Mouse (Mus musculus): Measurements from ENCODE around the gene S1pr1. TPM values are rescaled to one million over a fixed set of nuclear protein-coding genes. Genes with fewer than 3 reads are reported as not detected.

S1pr1 gene
- polyA plus RNA-seq, 1 experiment from 2014 or later = 88.9 TPM

DNA sequence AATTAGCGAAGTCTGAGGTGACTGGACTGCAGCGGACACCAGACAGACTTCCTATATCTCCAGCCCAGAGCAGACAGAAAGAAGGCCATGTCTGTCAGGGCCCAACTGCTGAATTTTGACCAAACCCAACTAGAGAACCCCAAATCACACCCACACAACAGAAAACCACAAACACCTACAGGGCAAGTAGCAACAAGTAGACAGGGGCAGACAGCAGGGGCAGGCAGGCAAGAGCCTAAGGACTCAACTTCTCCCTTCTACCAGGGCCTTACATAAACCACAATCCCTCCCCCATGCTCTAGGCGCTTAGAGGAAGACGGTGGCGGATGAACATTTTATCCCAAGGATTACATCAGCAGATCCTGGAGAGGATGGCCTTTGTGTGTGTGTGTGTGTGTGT, 22.5 kb downstream of the S1pr1 start:
- WGBS = 78% methylated on average over 5 of the region's 5 CpGs
- no peaks in the 10 kb centered on the region for H3K9me3 ChIP-seq (replicated peaks; ENCODE audit: control insufficient read depth, low read length)
- peak overlapping the region; percentile 32 for H3K27ac ChIP-seq (ENCODE audit: low read length)
- 0 out of 2 replicates have a peak, but pooled peaks cover 2% of the 10 kb centered on the region for H3K4me1 ChIP-seq (ENCODE audit: control insufficient read depth, insufficient read depth, low read length)
- H3K36me3 ChIP-seq (ENCODE audit: control insufficient read depth, insufficient read depth) = no peaks in the 10 kb centered on the region
- H3K27me3 ChIP-seq (ENCODE audit: control insufficient read depth, insufficient read depth, low read length) = no peaks in the 10 kb centered on the region
- H3K9ac ChIP-seq (ENCODE audit: low read length) = no peak overlapping the region
- H3K4me2 ChIP-seq (ENCODE audit: low read depth, low read length) = no peak overlapping the region
- H3K4me3 ChIP-seq (ENCODE audit: low read length) = no peak overlapping the region
- no peak for ATAC-seq (replicated peaks; ENCODE audit: extremely low read depth, insufficient read depth, low FRiP score)

DNA sequence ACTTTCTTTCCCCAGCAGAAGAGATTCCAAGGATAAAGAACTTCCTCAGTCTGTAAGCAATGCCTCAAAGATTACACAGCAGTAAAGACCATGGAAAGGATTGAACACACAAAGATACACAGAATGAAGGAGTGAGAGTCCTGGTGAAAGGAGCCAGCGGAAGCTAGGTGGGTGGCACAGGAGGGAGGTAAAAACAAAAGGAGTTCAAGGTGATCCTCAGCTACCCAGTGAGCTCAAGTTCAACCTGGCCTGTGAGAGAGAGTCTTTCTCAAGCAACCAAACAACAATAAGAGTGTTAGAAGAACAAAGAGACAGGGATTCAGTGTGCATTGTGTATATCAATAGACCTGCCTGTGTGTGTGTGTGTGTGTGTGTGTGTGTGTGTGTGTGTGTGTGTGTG, 25.0 kb downstream of the S1pr1 start:
- WGBS = 100% methylated on average over 1 of the region's 1 CpGs
- Histone ChIP-seq H3K4me1 (ENCODE audit: control insufficient read depth, insufficient read depth, low read length) (0 out of 2 replicates have a peak, but pooled peaks cover 2% of the 10 kb centered on the region), H3K27me3 (ENCODE audit: control insufficient read depth, insufficient read depth, low read length) (no peaks in the 10 kb centered on the region), H3K4me3 (ENCODE audit: low read length) (no peak overlapping the region), H3K36me3 (ENCODE audit: control insufficient read depth, insufficient read depth) (no peaks in the 10 kb centered on the region), H3K9me3 (replicated peaks; ENCODE audit: control insufficient read depth, low read length) (no peaks in the 10 kb centered on the region), H3K27ac (ENCODE audit: low read length) (peak overlapping the region; percentile 30), H3K9ac (ENCODE audit: low read length) (no peak overlapping the region), H3K4me2 (ENCODE audit: low read depth, low read length) (no peak overlapping the region)
- no peak for ATAC-seq (replicated peaks; ENCODE audit: extremely low read depth, insufficient read depth, low FRiP score)

DNA sequence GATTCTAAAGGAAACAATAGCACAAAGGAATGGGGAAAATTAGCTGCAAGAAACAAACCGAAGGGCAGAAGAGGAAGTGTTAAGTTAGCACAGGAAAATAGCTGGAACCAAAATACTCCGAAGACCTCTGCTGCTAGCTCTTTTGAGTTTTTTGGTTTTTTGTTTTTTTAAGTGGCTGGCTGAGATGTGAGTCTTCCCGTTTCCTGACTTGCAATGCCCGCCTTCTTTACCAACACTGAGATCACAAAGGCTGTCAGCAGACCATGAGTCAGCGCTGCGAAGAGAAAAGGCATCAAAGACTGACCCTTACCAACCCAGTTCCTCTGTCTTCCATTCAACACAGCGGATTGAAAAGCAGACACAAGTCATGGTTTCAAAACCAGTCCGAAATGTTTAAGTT, 25.5 kb downstream of the S1pr1 start:
- 49% methylated on average over 8 of the region's 8 CpGs for whole genome bisulfite sequencing
- no peak overlapping the region for H3K9ac ChIP-seq (ENCODE audit: low read length)
- peak overlapping the region; percentile 30 for H3K27ac ChIP-seq (ENCODE audit: low read length)
- H3K4me3 ChIP-seq (ENCODE audit: low read length) = no peak overlapping the region
- 0 out of 2 replicates have a peak, but pooled peaks cover 2% of the 10 kb centered on the region for H3K4me1 ChIP-seq (ENCODE audit: control insufficient read depth, insufficient read depth, low read length)
- ATAC-seq (replicated peaks; ENCODE audit: extremely low read depth, insufficient read depth, low FRiP score) = no peak; the same call in 1 of the 2 replicates
- H3K36me3 ChIP-seq (ENCODE audit: control insufficient read depth, insufficient read depth) = no peaks in the 10 kb centered on the region
- H3K9me3 ChIP-seq (replicated peaks; ENCODE audit: control insufficient read depth, low read length) = no peaks in the 10 kb centered on the region
- H3K27me3 ChIP-seq (ENCODE audit: control insufficient read depth, insufficient read depth, low read length) = no peaks in the 10 kb centered on the region
- no peak overlapping the region for H3K4me2 ChIP-seq (ENCODE audit: low read depth, low read length)

DNA sequence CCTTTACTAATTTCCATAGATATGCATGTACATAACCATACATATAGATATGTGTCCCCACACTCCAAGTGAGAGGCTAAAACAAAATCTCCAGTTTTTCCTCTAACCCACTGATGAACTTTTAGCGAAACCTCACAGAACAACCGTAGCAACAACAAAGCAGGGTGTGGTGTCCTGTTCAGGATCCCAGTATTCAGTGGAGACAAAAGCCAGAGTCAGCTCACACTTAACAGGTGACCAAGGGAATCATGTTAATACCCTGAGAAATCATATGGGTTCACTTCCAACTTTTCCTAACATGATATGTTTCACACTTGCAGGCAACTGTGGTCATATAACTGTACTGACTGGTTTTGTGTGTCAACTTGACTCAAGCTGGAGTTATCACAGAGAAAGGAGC, 27.1 kb downstream of the S1pr1 start:
- ATAC-seq (replicated peaks; ENCODE audit: extremely low read depth, insufficient read depth, low FRiP score) = no peak
- H3K36me3 ChIP-seq (ENCODE audit: control insufficient read depth, insufficient read depth) = no peaks in the 10 kb centered on the region

DNA sequence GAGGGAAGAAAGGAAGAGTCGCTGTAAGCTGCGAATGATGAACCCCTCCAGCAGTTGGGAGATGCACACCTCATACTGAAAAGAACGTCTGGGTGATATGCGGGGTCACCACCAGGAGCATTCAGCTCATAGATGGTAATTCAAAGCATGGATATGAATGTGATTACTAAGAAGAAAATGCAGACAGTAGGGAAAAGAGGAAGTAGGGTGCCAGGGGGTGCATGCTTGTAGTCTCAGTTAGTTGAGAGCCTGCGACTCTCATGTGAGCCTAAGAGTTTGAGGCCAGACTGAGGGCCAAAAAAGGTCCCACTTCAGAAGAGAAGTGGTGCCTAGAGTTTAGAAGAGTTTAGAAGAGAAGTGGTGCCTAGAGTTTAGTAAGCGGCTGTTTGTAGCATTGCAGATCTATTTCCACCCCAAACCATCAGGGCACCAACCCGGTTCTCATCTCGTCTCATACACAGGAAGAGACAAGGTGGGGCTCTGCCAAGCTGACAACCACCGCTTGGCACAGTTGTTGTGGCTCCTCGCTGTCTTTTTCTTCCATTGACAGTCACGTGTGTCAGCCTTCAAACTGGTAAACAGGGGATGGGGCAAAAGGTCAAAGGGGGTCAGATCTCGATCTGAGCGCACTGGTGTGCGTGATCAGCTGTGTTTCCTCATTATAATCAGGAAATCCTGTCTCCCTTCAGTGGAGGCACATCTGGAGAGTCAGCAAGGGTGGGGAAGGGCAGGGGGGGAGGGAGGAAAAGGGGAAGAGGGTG, 32.4 kb downstream of the S1pr1 start:
- WGBS = 67% methylated on average over 14 of the region's 14 CpGs
- Histone ChIP-seq H3K27ac (ENCODE audit: low read length) (no peak overlapping the region), H3K4me1 (ENCODE audit: control insufficient read depth, insufficient read depth, low read length) (no peaks in the 10 kb centered on the region; the same call in 1 of the 2 replicates), H3K4me2 (ENCODE audit: low read depth, low read length) (no peak overlapping the region), H3K27me3 (ENCODE audit: control insufficient read depth, insufficient read depth, low read length) (no peaks in the 10 kb centered on the region), H3K4me3 (ENCODE audit: low read length) (no peak overlapping the region), H3K36me3 (ENCODE audit: control insufficient read depth, insufficient read depth) (no peaks in the 10 kb centered on the region), H3K9ac (ENCODE audit: low read length) (no peak overlapping the region), H3K9me3 (replicated peaks; ENCODE audit: control insufficient read depth, low read length) (no peaks in the 10 kb centered on the region)
- ATAC-seq (replicated peaks; ENCODE audit: extremely low read depth, insufficient read depth, low FRiP score) = 0 out of 2 replicates have a peak, but pooled peaks have one; percentile 23

More for the DNA sequence above, 27.1 kb downstream of the S1pr1 start:
- no peaks in the 10 kb centered on the region for H3K9me3 ChIP-seq (replicated peaks; ENCODE audit: control insufficient read depth, low read length)
- H3K27me3 ChIP-seq (ENCODE audit: control insufficient read depth, insufficient read depth, low read length) = no peaks in the 10 kb centered on the region
- H3K4me2 ChIP-seq (ENCODE audit: low read depth, low read length) = no peak overlapping the region
- no peak overlapping the region for H3K4me3 ChIP-seq (ENCODE audit: low read length)
- no peak overlapping the region for H3K27ac ChIP-seq (ENCODE audit: low read length)
- 77% methylated on average over 2 of the region's 2 CpGs for WGBS
- H3K4me1 ChIP-seq (ENCODE audit: control insufficient read depth, insufficient read depth, low read length) = 0 out of 2 replicates have a peak, but pooled peaks cover under 1% of the 10 kb centered on the region
- no peak overlapping the region for H3K9ac ChIP-seq (ENCODE audit: low read length)

DNA sequence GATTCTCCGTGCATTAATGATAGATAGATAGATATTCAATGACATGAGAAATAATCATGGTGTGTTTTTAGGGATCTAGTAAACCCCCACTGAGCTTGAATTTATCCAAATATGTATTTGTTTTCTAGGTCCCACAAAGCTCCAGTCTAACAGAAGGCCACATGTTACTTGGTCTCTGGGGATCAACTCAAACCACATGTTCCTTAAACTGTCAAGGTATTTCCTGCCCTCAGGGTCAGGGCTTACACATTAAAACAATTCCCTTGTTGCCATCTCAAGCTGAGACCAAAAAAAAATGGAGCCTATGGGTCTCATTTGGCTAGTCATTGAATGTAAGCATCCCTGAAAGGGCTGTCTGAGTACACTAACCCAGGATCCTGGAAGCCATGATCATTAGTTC, 33.7 kb downstream of the S1pr1 start:
- no peak for ATAC-seq (replicated peaks; ENCODE audit: extremely low read depth, insufficient read depth, low FRiP score)
- H3K4me2 ChIP-seq (ENCODE audit: low read depth, low read length) = no peak overlapping the region
- WGBS = 91% methylated on average over 1 of the region's 1 CpGs
- H3K9me3 ChIP-seq (replicated peaks; ENCODE audit: control insufficient read depth, low read length) = no peaks in the 10 kb centered on the region
- no peak overlapping the region for H3K9ac ChIP-seq (ENCODE audit: low read length)
- no peaks in the 10 kb centered on the region for H3K27me3 ChIP-seq (ENCODE audit: control insufficient read depth, insufficient read depth, low read length)
- no peak overlapping the region for H3K27ac ChIP-seq (ENCODE audit: low read length)
- no peaks in the 10 kb centered on the region for H3K36me3 ChIP-seq (ENCODE audit: control insufficient read depth, insufficient read depth)
- H3K4me1 ChIP-seq (ENCODE audit: control insufficient read depth, insufficient read depth, low read length) = no peaks in the 10 kb centered on the region; the same call in 1 of the 2 replicates
- H3K4me3 ChIP-seq (ENCODE audit: low read length) = no peak overlapping the region

DNA sequence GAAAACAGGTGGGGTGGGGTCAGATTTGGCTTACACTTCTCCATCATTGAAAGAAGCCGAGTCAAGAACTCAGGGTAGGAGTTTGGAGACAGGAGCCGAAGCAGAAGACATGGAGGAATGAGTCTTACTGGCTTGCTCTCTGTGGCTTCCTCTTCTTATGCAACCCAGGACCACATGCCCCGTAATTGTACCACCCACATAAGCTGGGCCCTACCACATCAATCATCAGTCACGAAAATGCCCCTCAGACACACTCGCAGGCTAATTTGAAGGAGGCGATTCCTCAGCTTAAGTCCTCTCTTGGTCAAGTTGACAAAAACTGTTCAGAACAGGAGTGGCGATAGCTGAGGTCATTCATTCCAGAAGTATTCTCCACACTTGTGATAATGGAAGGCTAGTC, 35.9 kb downstream of the S1pr1 start:
- no peak for ATAC-seq (replicated peaks; ENCODE audit: extremely low read depth, insufficient read depth, low FRiP score)
- H3K4me1 ChIP-seq (ENCODE audit: control insufficient read depth, insufficient read depth, low read length) = no peaks in the 10 kb centered on the region; the same call in 1 of the 2 replicates
- H3K27me3 ChIP-seq (ENCODE audit: control insufficient read depth, insufficient read depth, low read length) = no peaks in the 10 kb centered on the region
- H3K27ac ChIP-seq (ENCODE audit: low read length) = no peak overlapping the region
- no peaks in the 10 kb centered on the region for H3K36me3 ChIP-seq (ENCODE audit: control insufficient read depth, insufficient read depth)
- no peak overlapping the region for H3K4me3 ChIP-seq (ENCODE audit: low read length)
- WGBS = 46% methylated on average over 7 of the region's 7 CpGs
- H3K9me3 ChIP-seq (replicated peaks; ENCODE audit: control insufficient read depth, low read length) = no peaks in the 10 kb centered on the region
- H3K4me2 ChIP-seq (ENCODE audit: low read depth, low read length) = no peak overlapping the region
- no peak overlapping the region for H3K9ac ChIP-seq (ENCODE audit: low read length)

DNA sequence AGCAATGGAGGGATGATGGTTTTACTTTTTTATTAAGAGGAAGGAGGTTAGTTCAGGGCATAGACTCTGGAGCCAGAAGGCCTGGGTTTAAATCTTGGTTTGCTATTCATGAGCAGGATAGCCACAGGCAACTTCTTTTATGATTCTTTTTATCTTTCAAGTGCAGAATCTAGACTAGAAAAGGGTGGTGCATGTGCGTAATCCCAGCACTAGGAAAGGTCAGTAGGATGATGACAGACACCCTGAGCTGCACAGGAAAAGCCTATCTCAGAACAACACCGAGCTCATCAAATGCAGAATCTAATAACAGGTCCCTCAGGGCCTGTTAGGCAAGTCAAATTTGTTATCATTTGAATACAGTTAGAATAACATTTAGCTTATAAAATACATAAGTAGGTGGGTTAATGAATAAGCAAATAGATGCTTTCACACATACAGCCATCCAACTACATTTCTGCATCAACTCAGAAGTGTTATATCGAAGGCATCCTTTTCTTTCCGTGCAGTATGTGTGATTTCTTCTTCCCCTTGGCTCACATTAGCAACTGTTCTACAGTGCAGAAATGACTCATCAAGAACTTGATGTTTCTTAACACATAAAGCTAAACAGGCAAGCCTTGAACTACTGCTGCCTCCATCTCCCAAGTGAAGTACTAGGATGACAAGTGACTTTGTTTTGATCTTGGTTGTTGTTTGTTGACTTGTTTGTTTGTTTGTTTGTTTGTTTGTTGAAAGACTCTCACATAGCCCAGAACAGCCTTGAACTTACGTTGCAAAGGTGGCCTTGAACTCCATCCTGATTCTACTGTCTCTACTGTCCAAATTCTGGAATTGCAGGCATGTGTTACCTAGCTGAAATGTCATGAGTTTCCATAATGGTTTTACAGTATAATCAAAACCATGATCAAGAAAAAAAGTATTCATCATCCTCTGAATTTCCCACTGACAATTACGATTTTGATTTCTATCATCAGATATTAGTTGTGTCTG, 39.0 kb downstream of the S1pr1 start:
- Histone ChIP-seq H3K9ac (ENCODE audit: low read length) (no peak overlapping the region), H3K4me3 (ENCODE audit: low read length) (no peak overlapping the region), H3K4me2 (ENCODE audit: low read depth, low read length) (no peak overlapping the region), H3K36me3 (ENCODE audit: control insufficient read depth, insufficient read depth) (no peaks in the 10 kb centered on the region), H3K27ac (ENCODE audit: low read length) (no peak overlapping the region), H3K4me1 (ENCODE audit: control insufficient read depth, insufficient read depth, low read length) (peaks cover 7% of the 10 kb centered on the region; the same call in 1 of the 2 replicates), H3K27me3 (ENCODE audit: control insufficient read depth, insufficient read depth, low read length) (no peaks in the 10 kb centered on the region), H3K9me3 (replicated peaks; ENCODE audit: control insufficient read depth, low read length) (no peaks in the 10 kb centered on the region)
- ATAC-seq (replicated peaks; ENCODE audit: extremely low read depth, insufficient read depth, low FRiP score) = no peak
- whole genome bisulfite sequencing = 86% methylated on average over 6 of the region's 6 CpGs

Measured in heart, embryonic 16.5 days (tissue).